Mouse (Mus musculus): Measurements from ENCODE around the gene Capza1.

- TF ChIP-seq E2F4 (IDR thresholded peaks at IDR 0.05; ENCODE audit: insufficient read depth) (no peak), POLR2A (IDR thresholded peaks at IDR 0.05; ENCODE audit: insufficient read length, low read depth) (no peak), CEBPB (IDR thresholded peaks at IDR 0.05; ENCODE audit: insufficient read depth, poor library complexity, severe bottlenecking) (no peak), MYOG (IDR thresholded peaks at IDR 0.05; ENCODE audit: control insufficient read depth in 1 of 3, insufficient read depth in 1 of 3, insufficient read length in 2 of 3, low read depth in 2 of 3) (no peak)
Observed at GRCm38 (mm10) chr3:104794953-104795470, 69.3 kb downstream of the Capza1 start.

Data from myocyte (in vitro differentiated cells).